Mouse (Mus musculus) forebrain, embryonic 11.5 days (tissue): ENCODE measurements at regions not wholly inside any gene's neighbourhood (a gene's known extent, or its start where the extent isn't known, plus 50 kb on each side); places are given as distances from the start of the nearest gene placed in this dataset.

Experiments
- ATAC-seq: fragments of 200-750 bp; cut with Nextera tagmentation; replicated peaks from 2 replicates; pipeline ENCODE4 v1.8.0; 2017; ENCODE audit warnings: moderate TSS enrichment; ENCODE audit not compliant: low FRiP score
- DNase-seq: peaks from one replicate; pipeline ENCODE4 v3.0.0-alpha.2; 2017; ENCODE audit warnings: low spot score
- H3K27ac ChIP-seq: fragments of 300-500 bp; sonication (generic); 2 replicates; pipeline ENCODE4 v1.5.1; 2014; ENCODE audit warnings: low read depth, low read length
- H3K27me3 ChIP-seq: fragments of 300-500 bp; sonication (generic); 2 replicates; pipeline ENCODE4 v1.6.1; 2014; ENCODE audit warnings: mild to moderate bottlenecking, low read length, mixed read lengths; ENCODE audit not compliant: control insufficient read depth, insufficient read depth
- H3K36me3 ChIP-seq: fragments of 300-500 bp; sonication (generic); 2 replicates; pipeline ENCODE4 v1.6.1; 2014; ENCODE audit warnings: mild to moderate bottlenecking, low read length, moderate library complexity, mixed read lengths; ENCODE audit not compliant: control insufficient read depth, insufficient read depth
- H3K4me1 ChIP-seq: fragments of 300-500 bp; sonication (generic); replicated peaks from 2 replicates; pipeline ENCODE4 v1.6.1; 2014; ENCODE audit warnings: low read length, mixed read lengths; ENCODE audit not compliant: control insufficient read depth, insufficient read depth
- H3K4me2 ChIP-seq: fragments of 300-500 bp; sonication (generic); 2 replicates; pipeline ENCODE4 v1.6.1; 2014; ENCODE audit warnings: low read depth, mild to moderate bottlenecking, low read length, moderate library complexity, mixed read lengths; ENCODE audit not compliant: severe bottlenecking
- H3K4me3 ChIP-seq: fragments of 300-500 bp; sonication (generic); 2 replicates; pipeline ENCODE4 v1.5.1; 2014; ENCODE audit warnings: low read depth, low read length
- H3K9ac ChIP-seq: fragments of 300-500 bp; sonication (generic); 2 replicates; pipeline ENCODE4 v1.6.1; 2014; ENCODE audit warnings: low read length
- H3K9me3 ChIP-seq: fragments of 300-500 bp; sonication (generic); 2 replicates; pipeline ENCODE4 v1.6.1; 2016; ENCODE audit warnings: low read length, mixed read lengths; ENCODE audit not compliant: control insufficient read depth
- WGBS: fragments of 180-500 bp; shearing (Covaris S2); extraction: QIAGEN DNeasy Blood & Tissue Kit; methylation state at CpG from one replicate; pipeline ENCODE4 v1.1.7; 2014; 5-methylcytosine and 5-hydroxymethylcytosine counted together

DNA sequence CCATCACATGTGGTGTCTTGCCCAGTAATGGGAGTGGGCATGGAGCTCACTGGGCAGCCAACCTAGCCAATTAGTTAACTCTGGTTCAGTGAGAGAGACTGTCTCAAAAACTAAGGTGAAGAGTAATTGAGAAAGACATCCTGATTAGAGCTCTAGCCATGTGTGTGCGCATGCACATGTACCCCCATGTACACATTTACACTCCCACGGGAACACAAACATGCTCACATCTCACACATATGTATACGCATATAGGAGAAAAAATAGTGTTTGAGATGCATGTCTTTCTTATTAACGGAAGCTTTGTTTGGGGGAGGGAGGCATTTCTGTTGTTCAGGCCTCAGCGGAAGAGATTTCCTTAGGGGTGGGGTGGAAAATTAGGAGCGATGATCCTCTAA lies 99.4 kb downstream of the Rpap3 start:
- Histone ChIP-seq H3K9ac (peak overlapping the region; percentile 47; the same call in 1 of the 2 replicates), H3K27me3 (no peaks in the 10 kb centered on the region; the same call in 1 of the 2 replicates), H3K36me3 (no peaks in the 10 kb centered on the region), H3K9me3 (no peaks in the 10 kb centered on the region), H3K4me2 (peak overlapping the region; percentile 65), H3K4me3 (peak overlapping the region; percentile 24; the same call in 1 of the 2 replicates), H3K27ac (peak overlapping the region; percentile 78; the same call in 1 of the 2 replicates), H3K4me1 (peaks cover 8% of the 10 kb centered on the region; the same call in 1 of the 2 replicates)
- DNase-seq (no peak), ATAC-seq (peak; percentile 15; the same call in 1 of the 2 replicates)
- 39% methylated on average over 6 of the region's 6 CpGs for WGBS

DNA sequence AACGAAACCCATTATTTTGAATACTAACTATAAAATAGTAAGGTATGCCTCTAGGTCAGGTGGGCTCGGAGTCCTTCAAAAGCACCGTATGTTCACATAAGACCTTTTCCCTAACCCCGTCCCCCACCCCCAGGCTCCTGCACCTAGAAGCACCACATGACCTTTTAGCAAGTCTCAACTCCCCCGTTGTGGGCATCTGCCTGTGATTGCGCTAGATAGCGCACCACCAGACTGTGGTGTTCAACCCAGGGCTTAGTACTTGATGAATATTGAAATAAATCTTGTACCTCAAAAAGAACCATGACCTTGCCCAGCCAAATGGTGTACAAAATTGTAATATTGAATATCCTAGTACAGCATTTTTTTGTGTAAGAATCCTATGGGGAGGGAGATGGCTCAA lies 99.8 kb downstream of the Rpap3 start:
- Histone ChIP-seq H3K9ac (no peak overlapping the region), H3K4me3 (no peak overlapping the region), H3K9me3 (no peaks in the 10 kb centered on the region), H3K4me1 (peaks cover 8% of the 10 kb centered on the region; the same call in 1 of the 2 replicates), H3K27ac (no peak overlapping the region), H3K4me2 (no peak overlapping the region), H3K36me3 (no peaks in the 10 kb centered on the region), H3K27me3 (no peaks in the 10 kb centered on the region; the same call in 1 of the 2 replicates)
- DNase-seq (peak; percentile 35), ATAC-seq (no peak)
- WGBS: 87% methylated on average over 7 of the region's 7 CpGs

DNA sequence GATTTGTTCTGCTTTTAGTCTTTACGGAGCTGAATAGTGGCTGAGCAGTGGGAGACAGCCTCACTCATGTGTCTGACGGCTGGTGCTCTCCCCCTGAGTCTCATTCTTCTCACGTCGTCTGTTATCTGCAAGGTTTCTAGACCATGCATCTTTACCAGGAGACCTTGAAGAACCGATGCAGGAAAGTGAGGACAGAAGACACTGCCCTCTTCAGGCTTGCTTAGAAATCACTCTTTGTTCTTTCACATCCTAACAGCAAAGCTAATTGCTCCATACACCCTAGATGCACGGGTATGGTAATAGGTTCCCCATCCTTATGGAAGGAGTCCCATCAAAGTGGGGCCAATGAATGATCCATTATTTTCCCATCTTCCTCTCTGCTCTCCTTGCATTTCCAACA lies 102.1 kb downstream of the Rpap3 start:
- Histone ChIP-seq H3K36me3 (no peaks in the 10 kb centered on the region), H3K4me3 (no peak overlapping the region), H3K4me1 (peaks cover 8% of the 10 kb centered on the region; the same call in 1 of the 2 replicates), H3K9ac (no peak overlapping the region), H3K9me3 (no peaks in the 10 kb centered on the region), H3K27ac (no peak overlapping the region), H3K27me3 (no peaks in the 10 kb centered on the region; the same call in 1 of the 2 replicates), H3K4me2 (no peak overlapping the region)
- ATAC-seq (no peak), DNase-seq (no peak)
- 57% methylated on average over 6 of the region's 6 CpGs for WGBS

DNA sequence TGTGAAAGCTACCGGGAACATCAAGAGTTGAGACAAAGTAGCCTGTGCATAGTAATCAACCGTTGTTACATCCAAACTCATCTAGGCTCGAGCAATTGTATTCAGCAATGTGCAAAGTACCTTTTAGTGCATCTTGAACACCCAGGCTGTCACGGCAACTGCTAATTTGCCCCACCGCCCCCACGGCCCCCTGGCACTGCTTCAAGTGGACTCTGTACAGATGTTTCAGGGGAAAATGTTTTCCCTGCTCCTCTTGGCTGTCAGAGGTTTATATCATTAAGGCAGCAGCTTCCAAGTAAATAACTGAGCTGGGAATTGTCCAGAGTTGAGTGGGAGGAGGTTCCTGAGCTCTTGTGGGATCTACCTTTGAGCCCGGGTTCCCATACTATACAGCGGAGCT lies 107.4 kb downstream of the Rpap3 start:
- WGBS: 92% methylated on average over 8 of the region's 8 CpGs
- H3K9ac ChIP-seq: no peak overlapping the region
- no peak overlapping the region for H3K27ac ChIP-seq
- H3K27me3 ChIP-seq: no peaks in the 10 kb centered on the region
- H3K4me3 ChIP-seq: no peak overlapping the region
- H3K9me3 ChIP-seq: no peaks in the 10 kb centered on the region
- DNase-seq (no peak), ATAC-seq (no peak)
- H3K36me3 ChIP-seq: no peaks in the 10 kb centered on the region
- no peak overlapping the region for H3K4me2 ChIP-seq
- no peaks in the 10 kb centered on the region for H3K4me1 ChIP-seq

DNA sequence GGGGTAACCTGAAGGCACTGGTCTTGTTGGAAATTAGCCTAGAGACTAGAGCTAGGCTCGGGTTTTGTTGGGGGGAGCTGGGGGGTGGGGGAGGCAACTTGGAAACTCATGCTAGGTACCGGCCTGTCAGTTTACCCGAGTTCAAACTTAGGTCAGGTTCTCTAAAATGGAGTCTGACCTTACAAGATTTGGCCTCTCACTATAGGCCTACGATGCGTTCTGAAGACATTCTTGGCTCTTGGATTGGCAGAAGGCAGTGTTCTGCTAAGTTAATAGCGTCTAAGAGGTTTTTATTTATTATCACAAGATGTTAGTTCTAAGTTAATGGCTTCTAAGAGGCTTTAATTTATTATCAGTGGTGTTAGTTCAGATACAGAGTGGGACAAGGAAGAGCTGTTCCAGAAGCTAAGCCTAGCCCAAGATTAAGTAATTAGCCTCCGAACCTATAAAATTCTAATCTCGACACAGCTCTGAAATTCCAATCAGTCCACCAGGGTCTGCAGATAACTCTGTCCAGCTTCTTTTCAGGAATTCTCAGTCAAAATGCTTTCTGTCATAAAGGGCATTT lies 109.0 kb downstream of the Rpap3 start:
- Histone ChIP-seq H3K4me3 (no peak overlapping the region), H3K9ac (no peak overlapping the region), H3K4me2 (no peak overlapping the region), H3K36me3 (no peaks in the 10 kb centered on the region), H3K4me1 (peaks cover 5% of the 10 kb centered on the region; the same call in 1 of the 2 replicates), H3K9me3 (no peaks in the 10 kb centered on the region), H3K27me3 (no peaks in the 10 kb centered on the region), H3K27ac (no peak overlapping the region)
- DNase-seq (no peak), ATAC-seq (no peak)
- 89% methylated on average over 8 of the region's 8 CpGs for WGBS

DNA sequence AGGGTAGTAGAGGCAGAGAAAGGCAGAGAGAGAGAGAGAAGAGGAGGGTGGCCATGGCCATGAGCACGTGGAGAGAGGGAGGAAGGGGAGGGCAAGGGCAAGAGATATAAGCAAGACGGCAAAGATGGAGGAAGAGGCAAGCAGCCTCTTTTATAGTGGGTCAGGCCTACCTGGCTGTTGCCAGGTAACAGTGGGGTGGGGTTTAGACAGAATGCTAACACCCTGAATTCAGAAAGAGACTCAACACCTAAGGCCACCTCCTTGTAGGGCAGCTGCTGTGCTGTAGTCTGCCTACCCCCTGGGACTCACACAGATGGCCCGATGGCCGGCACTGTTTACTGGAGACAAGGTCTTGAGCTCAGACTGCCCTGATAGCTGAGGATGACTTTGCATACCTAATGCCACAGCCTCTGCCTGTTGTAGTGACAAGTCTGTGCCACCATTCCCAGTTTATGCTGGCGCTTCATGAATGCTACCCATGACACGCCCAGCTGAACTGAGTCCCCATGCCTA lies 110.3 kb downstream of the Rpap3 start:
- H3K4me3 ChIP-seq: no peak overlapping the region
- WGBS: 84% methylated on average over 6 of the region's 6 CpGs
- no peak overlapping the region for H3K4me2 ChIP-seq
- H3K4me1 ChIP-seq: peaks cover 5% of the 10 kb centered on the region; the same call in 1 of the 2 replicates
- no peak overlapping the region for H3K27ac ChIP-seq
- no peak overlapping the region for H3K9ac ChIP-seq
- H3K27me3 ChIP-seq: no peaks in the 10 kb centered on the region
- H3K36me3 ChIP-seq: no peaks in the 10 kb centered on the region
- no peak for DNase-seq
- ATAC-seq: no peak
- H3K9me3 ChIP-seq: no peaks in the 10 kb centered on the region

DNA sequence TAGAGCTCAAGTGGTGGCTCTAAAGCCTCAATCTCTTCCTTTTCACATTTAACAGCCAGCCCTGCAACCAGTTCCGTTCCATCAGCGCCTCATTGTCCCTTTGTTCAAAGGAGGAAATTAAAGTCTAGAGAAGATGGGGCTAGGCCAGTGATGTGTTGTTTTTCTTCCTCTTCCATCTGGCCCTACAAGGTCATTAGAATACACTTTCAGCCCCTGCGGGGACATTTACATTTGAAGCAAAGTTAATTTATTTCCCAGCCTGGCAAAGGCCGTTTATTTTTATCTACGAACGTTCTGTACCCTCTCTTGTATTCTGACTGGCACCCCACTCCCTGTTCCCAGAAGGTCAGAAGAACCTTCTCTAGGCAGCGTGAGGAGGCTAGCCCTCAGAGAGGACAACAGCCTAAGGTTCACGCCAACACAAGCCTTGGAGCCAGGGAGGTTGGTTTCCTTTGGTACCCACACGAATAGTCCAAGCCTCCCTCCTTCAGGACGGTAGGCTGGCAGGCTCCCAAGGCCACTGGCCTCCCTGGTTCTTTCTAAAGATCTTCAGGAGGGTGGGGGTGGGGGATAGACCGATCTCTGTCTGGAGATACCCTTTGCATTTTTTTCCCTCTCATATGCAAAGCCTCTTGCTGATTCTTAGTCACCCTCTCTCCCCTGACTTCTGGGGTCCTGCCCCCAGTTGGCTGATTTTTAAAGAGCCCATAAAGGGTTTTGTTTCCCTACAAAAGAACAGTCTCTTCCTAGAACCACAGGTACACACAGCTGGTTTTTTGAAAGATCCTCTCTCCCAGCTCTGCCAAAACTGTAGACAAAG lies 111.6 kb downstream of the Rpap3 start:
- no peak overlapping the region for H3K9ac ChIP-seq
- ATAC-seq: no peak
- no peak overlapping the region for H3K4me2 ChIP-seq
- H3K27ac ChIP-seq: no peak overlapping the region
- no peak overlapping the region for H3K4me3 ChIP-seq
- H3K9me3 ChIP-seq: no peaks in the 10 kb centered on the region
- 58% methylated on average over 11 of the region's 11 CpGs for WGBS
- no peaks in the 10 kb centered on the region for H3K36me3 ChIP-seq
- peaks cover 5% of the 10 kb centered on the region; the same call in 1 of the 2 replicates for H3K4me1 ChIP-seq
- DNase-seq: no peak
- no peaks in the 10 kb centered on the region for H3K27me3 ChIP-seq

DNA sequence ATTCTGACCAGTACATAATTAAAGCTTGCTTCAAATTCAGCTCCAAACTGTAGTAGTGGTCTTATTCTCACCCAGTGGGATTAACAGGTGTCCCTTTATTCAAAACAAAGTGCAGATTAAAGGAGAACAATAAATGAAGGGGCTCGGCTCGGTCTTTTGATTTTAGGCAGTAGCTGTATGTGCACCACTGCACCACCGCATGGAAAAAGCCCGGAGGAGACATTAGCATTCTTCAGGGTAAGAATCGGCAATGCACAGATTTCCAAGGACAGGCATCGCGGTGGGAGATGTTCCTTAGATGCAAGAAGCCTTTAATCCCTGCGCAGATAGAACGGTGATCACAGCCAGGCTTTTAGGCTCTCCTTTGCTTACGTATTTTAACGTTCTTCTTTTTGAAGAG lies 112.8 kb downstream of the Rpap3 start:
- DNase-seq (no peak), ATAC-seq (no peak)
- Histone ChIP-seq H3K9me3 (no peaks in the 10 kb centered on the region), H3K4me2 (no peak overlapping the region), H3K27ac (no peak overlapping the region), H3K27me3 (no peaks in the 10 kb centered on the region), H3K36me3 (no peaks in the 10 kb centered on the region), H3K9ac (no peak overlapping the region), H3K4me1 (peaks cover 5% of the 10 kb centered on the region; the same call in 1 of the 2 replicates), H3K4me3 (no peak overlapping the region)
- 67% methylated on average over 11 of the region's 11 CpGs for WGBS
